In genomic region chr1:136253472-136253871, GRCm38 (mm10) we compare ENCODE assay signal across 17 mouse cellular contexts. TPM values are rescaled to one million over a fixed set of nuclear protein-coding genes. Genes with fewer than 3 reads are reported as not detected.
DNase-seq lines count a peak whose midpoint lies in the region.
"Had no signal": no experiment of that assay in that cellular context is flagged by ENCODE, and none has a peak within 500 bp of the region (broad histone marks: within the 10 kb centered on the region; RNA-seq: fewer than 3 reads in every experiment).

No protein-coding gene starts in this region.

- DNase-seq in spleen, postnatal 36 days (ENCODE audit: low spot score in 2 of 2) = peak; percentile 51 to 66
- DNase-seq in spleen, adult 12 weeks (ENCODE audit: low spot score) = no peak
- DNase-seq in induced T-regulatory cell, adult 2 months (ENCODE audit: low read depth) = peak; percentile 41
- peak; percentile 56 to 66 for DNase-seq in thymus, postnatal 10 days (ENCODE audit: low spot score in 2 of 2)
- no peak for DNase-seq in layer of hippocampus, postnatal 14 days (ENCODE audit: low spot score in 2 of 2)
- no peak for DNase-seq in layer of hippocampus, postnatal 36 days
- no peak for DNase-seq in layer of hippocampus, adult 11-12 months (ENCODE audit: low spot score)
- DNase-seq: adrenal gland, postnatal 25 days; cerebellum, adult 9-11 months; kidney, postnatal 36 days; layer of hippocampus, adult 9-11 months; lung, adult 2 months; lung, postnatal 14 days had no signal

RNA-seq across cellular contexts. Expression of gene Gpr25, which starts 7.2 kb away (rescaled TPM):
- 1 to 10 TPM; 8.0 to 9.1 TPM for total RNA-seq in layer of hippocampus, postnatal 14 days (2021)
- 1 to 10 TPM; 5.1 to 6.0 TPM for total RNA-seq in layer of hippocampus, postnatal 36 days (2021)
- total RNA-seq: adrenal gland, postnatal 25 days; gastrocnemius, adult 8-10 months; hematopoietic stem cell, adult 5-6 weeks; megakaryocyte, adult 5-6 weeks; monocyte, adult 5-6 weeks had no signal

RNA-seq across cellular contexts. Expression of gene Inava, which starts 19.4 kb away (rescaled TPM):
- total RNA-seq in layer of hippocampus, postnatal 14 days (2021) = 1 to 10 TPM; 7.8 to 8.2 TPM
- 1 to 10 TPM; 3.3 to 4.3 TPM for total RNA-seq in layer of hippocampus, postnatal 36 days (2021)
- total RNA-seq: adrenal gland, postnatal 25 days; gastrocnemius, adult 8-10 months; hematopoietic stem cell, adult 5-6 weeks; megakaryocyte, adult 5-6 weeks; monocyte, adult 5-6 weeks had no signal

RNA-seq across cellular contexts. Expression of gene Mroh3, which starts 40.8 kb away (rescaled TPM):
- 1 to 10 TPM; 3.6 to 5.0 TPM for total RNA-seq in layer of hippocampus, postnatal 14 days (2021)
- total RNA-seq in layer of hippocampus, postnatal 36 days (2021) = 1 to 10 TPM; 1.4 to 1.6 TPM
- total RNA-seq: adrenal gland, postnatal 25 days; gastrocnemius, adult 8-10 months; hematopoietic stem cell, adult 5-6 weeks; megakaryocyte, adult 5-6 weeks; monocyte, adult 5-6 weeks had no signal

Comparison
In these comparisons a context has a peak if more than half of its experiments do, and no peak if none do; other contexts are left out.
1. DNase-seq: peak in spleen, postnatal 36 days (2 of 2), induced T-regulatory cell, adult 2 months (single experiment) and thymus, postnatal 10 days (2 of 2); none in spleen, adult 12 weeks (single experiment), layer of hippocampus, postnatal 14 days (0 of 2), layer of hippocampus, postnatal 36 days (0 of 2) and layer of hippocampus, adult 11-12 months (single experiment).